Mouse (Mus musculus): Measurements from ENCODE around the gene Fxyd7. TPM values are rescaled to one million over a fixed set of nuclear protein-coding genes. Genes with fewer than 3 reads are reported as not detected.
A peak's percentile ranks its signal among the peaks of the same experiment; 100 is the strongest.

The Fxyd7 gene
- polyA plus RNA-seq, 1 experiment = not detected

DNA sequence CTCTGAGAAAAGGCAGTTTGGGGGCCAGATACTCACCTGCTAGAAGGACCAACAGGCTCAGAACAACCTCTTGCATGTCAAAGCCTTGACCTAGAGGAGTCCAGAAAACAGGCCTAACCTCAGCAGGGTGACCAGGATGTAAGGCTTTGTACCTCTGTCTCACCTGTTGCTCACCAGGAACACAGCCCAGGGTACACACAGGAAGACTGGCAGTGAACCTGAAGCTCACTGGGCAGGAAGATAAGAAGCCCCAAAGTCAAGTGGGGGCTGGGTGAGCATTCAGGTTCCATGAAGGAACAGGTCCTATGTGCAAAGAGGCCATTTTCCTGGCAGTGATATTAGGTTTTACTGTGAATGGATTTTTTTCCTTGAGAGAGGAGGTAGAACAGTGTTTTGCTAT is 22.3 kb upstream of the Fxyd7 start:
- Histone ChIP-seq H3K4me3 (ENCODE audit: low read depth, low read length) (no peak overlapping the region), H3K36me3 (ENCODE audit: control insufficient read depth, insufficient read depth, low read length, poor library complexity, severe bottlenecking) (no peaks in the 10 kb centered on the region), H3K9me3 (replicated peaks; ENCODE audit: control insufficient read depth, insufficient read depth, low read length, poor library complexity, severe bottlenecking) (no peaks in the 10 kb centered on the region), H3K9ac (ENCODE audit: low read depth, poor library complexity, severe bottlenecking) (no peak overlapping the region), H3K27ac (ENCODE audit: insufficient read depth, low read length) (no peak overlapping the region), H3K4me1 (ENCODE audit: control insufficient read depth, insufficient read depth, low read length) (peaks cover 3% of the 10 kb centered on the region), H3K27me3 (ENCODE audit: control insufficient read depth, insufficient read depth, low read length, poor library complexity, severe bottlenecking) (no peaks in the 10 kb centered on the region)
- TF ChIP-seq EP300 (IDR thresholded peaks at IDR 0.05; ENCODE audit: insufficient read depth, low read depth, low read length) (no peak), CTCF (IDR thresholded peaks at IDR 0.05; ENCODE audit: low read depth, low read length) (no peak), POLR2A (IDR thresholded peaks at IDR 0.05; ENCODE audit: insufficient read depth, low read length) (no peak)

DNA sequence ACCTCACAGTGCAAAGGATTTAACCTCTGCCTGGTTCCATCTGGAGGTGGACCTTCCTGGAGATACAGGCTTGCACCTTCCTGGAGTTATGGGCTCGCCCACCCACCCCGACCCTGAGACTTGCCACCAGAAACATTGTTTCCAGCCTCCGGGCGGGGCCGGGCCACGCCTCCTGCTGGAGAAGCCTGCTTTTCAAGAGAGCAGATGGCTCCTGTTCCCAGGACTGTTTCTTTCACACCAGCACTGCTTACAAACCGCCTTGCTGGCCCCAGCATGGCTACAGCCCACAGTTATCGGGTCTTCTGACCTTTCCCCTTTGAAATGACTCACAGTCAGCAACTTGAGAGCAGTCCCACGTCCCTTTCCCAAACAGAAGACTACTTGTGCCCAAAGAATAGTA is 21.1 kb upstream of the Fxyd7 start:
- Histone ChIP-seq H3K27ac (ENCODE audit: insufficient read depth, low read length) (no peak overlapping the region), H3K4me3 (ENCODE audit: low read depth, low read length) (no peak overlapping the region), H3K27me3 (ENCODE audit: control insufficient read depth, insufficient read depth, low read length, poor library complexity, severe bottlenecking) (no peaks in the 10 kb centered on the region), H3K4me1 (ENCODE audit: control insufficient read depth, insufficient read depth, low read length) (peaks cover 3% of the 10 kb centered on the region), H3K9me3 (replicated peaks; ENCODE audit: control insufficient read depth, insufficient read depth, low read length, poor library complexity, severe bottlenecking) (no peaks in the 10 kb centered on the region), H3K9ac (ENCODE audit: low read depth, poor library complexity, severe bottlenecking) (no peak overlapping the region), H3K36me3 (ENCODE audit: control insufficient read depth, insufficient read depth, low read length, poor library complexity, severe bottlenecking) (no peaks in the 10 kb centered on the region)
- TF ChIP-seq CTCF (IDR thresholded peaks at IDR 0.05; ENCODE audit: low read depth, low read length) (no peak), EP300 (IDR thresholded peaks at IDR 0.05; ENCODE audit: insufficient read depth, low read depth, low read length) (0 out of 2 replicates have a peak, but pooled peaks have one; percentile 32), POLR2A (IDR thresholded peaks at IDR 0.05; ENCODE audit: insufficient read depth, low read length) (no peak)

DNA sequence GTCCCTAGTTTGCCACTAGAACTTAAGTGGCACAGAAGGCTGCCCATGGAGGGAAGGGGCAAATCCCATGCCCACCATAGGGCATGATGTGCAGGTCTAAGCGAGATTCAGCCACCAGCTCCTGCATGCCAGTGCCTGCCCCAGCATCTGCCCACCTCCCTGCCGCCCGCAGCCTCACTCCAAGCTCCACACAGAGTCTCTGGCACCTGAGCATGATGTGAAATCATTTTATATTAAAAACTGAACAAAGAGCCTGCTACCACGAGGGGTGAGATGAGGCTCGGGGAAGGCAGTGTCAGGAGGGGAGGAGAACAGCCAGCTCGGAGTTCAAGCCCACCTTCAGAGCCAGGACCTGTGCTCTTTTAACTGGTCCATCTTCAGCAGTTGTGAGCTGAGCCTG is 19.1 kb upstream of the Fxyd7 start:
- Histone ChIP-seq H3K9ac (ENCODE audit: low read depth, poor library complexity, severe bottlenecking) (no peak overlapping the region), H3K9me3 (replicated peaks; ENCODE audit: control insufficient read depth, insufficient read depth, low read length, poor library complexity, severe bottlenecking) (no peaks in the 10 kb centered on the region), H3K27ac (ENCODE audit: insufficient read depth, low read length) (no peak overlapping the region), H3K4me1 (ENCODE audit: control insufficient read depth, insufficient read depth, low read length) (peaks cover 3% of the 10 kb centered on the region), H3K36me3 (ENCODE audit: control insufficient read depth, insufficient read depth, low read length, poor library complexity, severe bottlenecking) (no peaks in the 10 kb centered on the region), H3K27me3 (ENCODE audit: control insufficient read depth, insufficient read depth, low read length, poor library complexity, severe bottlenecking) (no peaks in the 10 kb centered on the region), H3K4me3 (ENCODE audit: low read depth, low read length) (no peak overlapping the region)
- no peak for TF ChIP-seq CTCF (IDR thresholded peaks at IDR 0.05; ENCODE audit: low read depth, low read length)
- TF ChIP-seq EP300 (IDR thresholded peaks at IDR 0.05; ENCODE audit: insufficient read depth, low read depth, low read length) = no peak
- no peak for TF ChIP-seq POLR2A (IDR thresholded peaks at IDR 0.05; ENCODE audit: insufficient read depth, low read length)

DNA sequence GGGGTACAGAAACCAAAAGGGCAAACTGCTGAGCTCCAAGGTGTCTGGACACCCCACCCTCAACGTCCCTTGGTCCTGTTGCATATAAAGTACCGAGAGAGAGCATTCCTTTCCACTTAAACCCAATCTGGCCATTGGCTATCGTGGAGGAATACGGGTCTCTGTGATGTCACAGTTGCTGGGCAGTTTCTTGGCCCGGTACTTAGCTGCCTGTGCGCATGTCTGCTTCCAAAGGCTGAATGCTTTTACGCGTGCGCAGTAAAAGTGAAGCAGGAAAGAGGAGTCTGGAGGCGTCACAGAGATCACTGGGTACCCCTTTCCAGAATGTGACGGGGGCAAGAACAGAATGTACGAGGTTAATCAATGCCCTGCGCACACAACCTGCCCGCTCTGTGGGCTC is 18.2 kb upstream of the Fxyd7 start:
- peaks cover 3% of the 10 kb centered on the region for H3K4me1 ChIP-seq (ENCODE audit: control insufficient read depth, insufficient read depth, low read length)
- H3K9ac ChIP-seq (ENCODE audit: low read depth, poor library complexity, severe bottlenecking) = no peak overlapping the region
- H3K36me3 ChIP-seq (ENCODE audit: control insufficient read depth, insufficient read depth, low read length, poor library complexity, severe bottlenecking) = no peaks in the 10 kb centered on the region
- no peak for TF ChIP-seq EP300 (IDR thresholded peaks at IDR 0.05; ENCODE audit: insufficient read depth, low read depth, low read length)
- no peak for TF ChIP-seq POLR2A (IDR thresholded peaks at IDR 0.05; ENCODE audit: insufficient read depth, low read length)
- TF ChIP-seq CTCF (IDR thresholded peaks at IDR 0.05; ENCODE audit: low read depth, low read length) = no peak
- H3K4me3 ChIP-seq (ENCODE audit: low read depth, low read length) = no peak overlapping the region
- no peak overlapping the region for H3K27ac ChIP-seq (ENCODE audit: insufficient read depth, low read length)
- H3K9me3 ChIP-seq (replicated peaks; ENCODE audit: control insufficient read depth, insufficient read depth, low read length, poor library complexity, severe bottlenecking) = no peaks in the 10 kb centered on the region
- H3K27me3 ChIP-seq (ENCODE audit: control insufficient read depth, insufficient read depth, low read length, poor library complexity, severe bottlenecking) = no peaks in the 10 kb centered on the region

DNA sequence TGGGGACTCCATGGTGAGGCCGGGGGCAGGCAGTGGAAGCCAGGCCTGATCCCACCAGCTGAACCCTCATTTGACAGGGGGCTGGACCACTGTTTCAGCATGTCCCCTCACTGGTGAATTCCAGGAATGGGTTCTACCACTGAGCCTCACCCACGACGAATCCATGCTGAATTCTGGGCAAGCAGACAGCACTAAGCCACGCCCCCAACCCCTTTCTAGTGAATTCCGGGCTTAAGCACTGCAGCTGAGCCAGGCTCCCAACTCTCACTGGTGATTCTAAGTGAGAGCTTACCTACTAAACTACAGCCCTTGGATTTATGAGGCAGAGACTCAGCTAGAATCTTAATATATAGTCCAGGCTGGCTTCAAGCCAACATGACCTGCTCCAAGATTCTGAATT is 16.6 kb upstream of the Fxyd7 start:
- Histone ChIP-seq H3K9me3 (replicated peaks; ENCODE audit: control insufficient read depth, insufficient read depth, low read length, poor library complexity, severe bottlenecking) (no peaks in the 10 kb centered on the region), H3K27me3 (ENCODE audit: control insufficient read depth, insufficient read depth, low read length, poor library complexity, severe bottlenecking) (no peaks in the 10 kb centered on the region), H3K36me3 (ENCODE audit: control insufficient read depth, insufficient read depth, low read length, poor library complexity, severe bottlenecking) (no peaks in the 10 kb centered on the region), H3K4me1 (ENCODE audit: control insufficient read depth, insufficient read depth, low read length) (peaks cover 3% of the 10 kb centered on the region), H3K4me3 (ENCODE audit: low read depth, low read length) (peak overlapping the region; percentile 55), H3K27ac (ENCODE audit: insufficient read depth, low read length) (no peak overlapping the region), H3K9ac (ENCODE audit: low read depth, poor library complexity, severe bottlenecking) (0 out of 2 replicates have a peak overlapping the region, but pooled peaks have one; percentile 9)
- TF ChIP-seq CTCF (IDR thresholded peaks at IDR 0.05; ENCODE audit: low read depth, low read length) (no peak), EP300 (IDR thresholded peaks at IDR 0.05; ENCODE audit: insufficient read depth, low read depth, low read length) (no peak), POLR2A (IDR thresholded peaks at IDR 0.05; ENCODE audit: insufficient read depth, low read length) (no peak)

DNA sequence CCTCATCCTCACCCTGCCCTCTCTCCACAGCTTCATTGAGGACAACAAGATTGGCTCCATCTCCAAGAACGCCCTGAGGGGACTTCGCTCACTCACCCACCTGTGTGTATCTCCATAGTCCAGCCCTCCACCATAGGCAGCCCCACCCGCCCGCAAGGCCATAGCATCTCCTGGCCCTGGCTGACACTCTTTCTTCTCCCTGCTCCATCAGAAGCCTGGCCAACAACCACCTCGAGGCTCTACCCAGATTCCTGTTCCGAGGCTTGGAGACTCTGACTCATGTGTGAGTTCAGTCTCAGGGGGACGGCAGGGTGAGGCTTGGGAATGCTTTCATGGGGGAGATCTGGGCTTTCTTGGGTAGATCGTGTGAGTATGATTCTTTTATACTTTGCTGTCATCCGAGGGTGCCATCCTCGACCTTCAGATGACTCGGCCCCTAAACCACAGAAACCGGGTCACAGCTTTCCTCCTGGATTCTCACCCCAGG is 11.8 kb upstream of the Fxyd7 start:
- TF ChIP-seq EP300 (IDR thresholded peaks at IDR 0.05; ENCODE audit: insufficient read depth, low read depth, low read length) (no peak), POLR2A (IDR thresholded peaks at IDR 0.05; ENCODE audit: insufficient read depth, low read length) (no peak), CTCF (IDR thresholded peaks at IDR 0.05; ENCODE audit: low read depth, low read length) (no peak)
- Histone ChIP-seq H3K36me3 (ENCODE audit: control insufficient read depth, insufficient read depth, low read length, poor library complexity, severe bottlenecking) (no peaks in the 10 kb centered on the region), H3K4me3 (ENCODE audit: low read depth, low read length) (no peak overlapping the region), H3K27ac (ENCODE audit: insufficient read depth, low read length) (no peak overlapping the region), H3K9me3 (replicated peaks; ENCODE audit: control insufficient read depth, insufficient read depth, low read length, poor library complexity, severe bottlenecking) (no peaks in the 10 kb centered on the region), H3K27me3 (ENCODE audit: control insufficient read depth, insufficient read depth, low read length, poor library complexity, severe bottlenecking) (no peaks in the 10 kb centered on the region), H3K4me1 (ENCODE audit: control insufficient read depth, insufficient read depth, low read length) (no peaks in the 10 kb centered on the region), H3K9ac (ENCODE audit: low read depth, poor library complexity, severe bottlenecking) (no peak overlapping the region)

Data from ES-Bruce4 (cell line).